Mouse (Mus musculus): ENCODE data around the gene Alad.

Gene Alad

GRCm38 (mm10) chr4:62487914-62488313 lies 31.8 kb downstream of the Alad start:
- in situ Hi-C loops (cut with MboI, MseI), result loop anchor here (25.0 kb wide), 1 partner anchor 899 kb away; no protein-coding TSS in a partner anchor

GRCm38 (mm10) chr4:62487172-62487571 lies 32.5 kb downstream of the Alad start:
- in situ Hi-C loops (cut with MboI, MseI), result loop anchor here (25.0 kb wide), 1 partner anchor 900 kb away; no protein-coding TSS in a partner anchor

- in situ Hi-C loops (cut with MboI, MseI), result loop anchor here (25.0 kb wide), 1 partner anchor 901 kb away; no protein-coding TSS in a partner anchor
Observed at GRCm38 (mm10) chr4:62486162-62486696, 33.5 kb downstream of the Alad start.

GRCm38 (mm10) chr4:62485450-62486161 lies 34.1 kb downstream of the Alad start:
- in situ Hi-C loops (cut with MboI, MseI), result loop anchor here (25.0 kb wide), 1 partner anchor 902 kb away; no protein-coding TSS in a partner anchor

- in situ Hi-C loops (cut with MboI, MseI), result loop anchor here (25.0 kb wide), 1 partner anchor 902 kb away; no protein-coding TSS in a partner anchor
Observed at GRCm38 (mm10) chr4:62484928-62485327, 34.8 kb downstream of the Alad start.

GRCm38 (mm10) chr4:62480709-62481605 lies 38.8 kb downstream of the Alad start:
- in situ Hi-C loops (cut with MboI, MseI), result loop anchor here (25.0 kb wide), 1 partner anchor 906 kb away; no protein-coding TSS in a partner anchor

- in situ Hi-C loops (cut with MboI, MseI), result loop anchor here (25.0 kb wide), 1 partner anchor 907 kb away; no protein-coding TSS in a partner anchor
Observed at GRCm38 (mm10) chr4:62479937-62480708, 39.6 kb downstream of the Alad start, which contains the start of gene Bspry. Gene Bspry, plus strand, starts transcription at chr4:62480053.

- in situ Hi-C loops (cut with MboI, MseI), result loop anchor here (25.0 kb wide), 1 partner anchor 908 kb away; no protein-coding TSS in a partner anchor
Observed at GRCm38 (mm10) chr4:62479593-62479936, 40.2 kb downstream of the Alad start.

GRCm38 (mm10) chr4:62477542-62478244 lies 42.0 kb downstream of the Alad start:
- in situ Hi-C loops (cut with MboI, MseI), result loop anchor here (25.0 kb wide), 1 partner anchor 910 kb away; no protein-coding TSS in a partner anchor

- in situ Hi-C loops (cut with MboI, MseI), result loop anchor here (25.0 kb wide), 1 partner anchor 912 kb away; no protein-coding TSS in a partner anchor
Observed at GRCm38 (mm10) chr4:62475793-62476192, 43.9 kb downstream of the Alad start.

- in situ Hi-C loops (cut with MboI, MseI), result loop anchor here (25.0 kb wide), 1 partner anchor 912 kb away; no protein-coding TSS in a partner anchor
Observed at GRCm38 (mm10) chr4:62475131-62475530, 44.6 kb downstream of the Alad start.

- in situ Hi-C loops (cut with MboI, MseI), result loop anchor here (5.0 kb wide), 1 partner anchor 285 kb away; no protein-coding TSS in a partner anchor
Observed at GRCm38 (mm10) chr4:62472071-62472470, 47.6 kb downstream of the Alad start.

GRCm38 (mm10) chr4:62470598-62471051 lies 49.1 kb downstream of the Alad start, which contains the start of gene Wdr31:
Gene Wdr31, minus strand, starts transcription at chr4:62470896.
- in situ Hi-C loops (cut with MboI, MseI), result loop anchor here (5.0 kb wide), 1 partner anchor 287 kb away; no protein-coding TSS in a partner anchor

GRCm38 (mm10) chr4:62468158-62468557 lies 51.6 kb downstream of the Alad start:
- in situ Hi-C loops (cut with MboI, MseI), result no loop called here

GRCm38 (mm10) chr4:62463124-62463523 lies 56.6 kb downstream of the Alad start:
- in situ Hi-C loops (cut with MboI, MseI), result loop anchor here (5.0 kb wide), 1 partner anchor 99 kb away; no protein-coding TSS in a partner anchor

GRCm38 (mm10) chr4:62460348-62460747 lies 59.4 kb downstream of the Alad start:
- in situ Hi-C loops (cut with MboI, MseI), result loop anchor here (5.0 kb wide), 1 partner anchor 102 kb away; no protein-coding TSS in a partner anchor
